Mouse (Mus musculus): ENCODE measurements around the gene Gtf2ird1.
"Not testable (repeated sequence)": the region's sequence is repeated elsewhere in the genome, so short reads cannot be mapped to it uniquely, and the experiment has no call there.

The Gtf2ird1 gene

DNA sequence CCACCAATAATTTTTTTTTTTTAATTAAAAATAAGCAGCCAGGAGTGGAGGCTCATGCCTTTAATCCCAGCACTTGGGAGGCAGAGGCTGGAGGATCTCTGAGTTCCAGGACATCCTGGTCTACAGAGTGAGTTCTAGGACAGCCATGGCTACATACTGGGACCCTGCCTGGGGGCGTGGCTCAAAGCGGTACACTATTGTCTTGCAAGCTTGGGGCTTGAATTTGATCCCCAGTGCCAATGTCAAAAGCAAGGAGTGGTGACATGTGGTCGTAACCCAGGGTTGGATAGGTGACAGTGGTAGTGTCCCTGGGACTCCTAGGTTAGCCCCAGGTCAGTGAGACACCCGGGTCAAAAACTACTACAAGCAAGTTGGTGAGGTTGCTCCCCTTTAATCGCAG lies 114.8 kb downstream of the Gtf2ird1 start:
- DNase-seq = no peak

DNA sequence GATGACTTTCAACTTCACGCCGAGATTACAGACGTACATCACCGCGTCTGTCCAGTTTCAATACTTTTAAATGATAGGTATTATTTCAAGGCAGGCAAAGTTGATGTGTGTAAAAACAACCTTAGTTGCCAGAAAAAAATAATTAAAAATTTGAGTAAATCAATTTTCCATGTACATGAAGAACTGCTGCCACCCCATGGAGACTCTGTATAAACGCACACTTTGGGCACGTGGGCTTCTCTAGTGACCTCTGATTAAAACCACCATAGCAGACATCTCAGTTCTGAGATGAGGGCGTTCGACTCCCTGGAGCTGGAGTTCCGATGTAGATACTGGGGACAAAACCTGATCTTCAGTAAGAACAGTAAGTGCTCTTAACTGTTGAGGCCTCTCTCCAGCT lies 115.2 kb downstream of the Gtf2ird1 start:
- DNase-seq = peak; percentile 46

DNA sequence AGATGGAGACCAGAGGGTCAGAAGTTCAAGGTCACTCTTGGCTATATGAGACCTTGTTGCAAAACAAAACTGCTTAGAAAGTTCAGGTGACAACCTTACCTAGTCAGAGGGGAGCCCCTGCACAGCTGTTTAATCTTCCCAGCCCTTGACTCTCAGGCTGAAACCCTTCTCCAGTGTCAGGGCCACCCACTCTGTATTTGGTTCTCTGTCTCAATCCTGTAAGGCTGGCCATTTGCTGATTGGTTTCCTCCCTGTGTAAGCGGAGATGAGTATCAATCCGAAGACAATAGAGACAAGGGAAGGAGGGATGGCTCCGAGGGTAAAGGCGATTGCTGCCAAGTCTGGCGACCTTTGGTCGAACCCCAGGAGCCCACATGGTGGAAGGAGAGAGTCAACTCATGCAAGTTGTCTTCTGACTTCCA lies 116.4 kb downstream of the Gtf2ird1 start:
- DNase-seq = no peak

DNA sequence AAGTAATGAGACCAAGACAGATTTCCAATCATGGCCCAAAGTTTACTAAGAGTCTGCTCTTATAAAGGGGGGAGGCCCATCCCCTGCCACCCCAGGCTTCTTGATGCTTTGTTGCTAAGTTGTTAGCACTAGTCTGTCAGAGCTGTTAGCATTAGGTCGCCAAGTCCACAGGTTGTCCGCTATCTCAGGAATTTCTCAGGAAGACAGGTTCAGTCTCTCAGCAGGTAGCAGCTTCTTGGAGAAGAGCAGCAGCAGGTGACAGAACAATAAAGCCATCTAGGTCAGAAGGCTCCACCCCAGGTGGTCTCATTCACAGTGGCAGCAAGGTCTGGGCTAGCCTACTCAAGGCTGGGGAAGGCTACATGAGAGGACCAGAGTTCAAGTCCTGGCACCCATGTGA lies 119.5 kb downstream of the Gtf2ird1 start:
- not testable (repeated sequence) for DNase-seq

DNA sequence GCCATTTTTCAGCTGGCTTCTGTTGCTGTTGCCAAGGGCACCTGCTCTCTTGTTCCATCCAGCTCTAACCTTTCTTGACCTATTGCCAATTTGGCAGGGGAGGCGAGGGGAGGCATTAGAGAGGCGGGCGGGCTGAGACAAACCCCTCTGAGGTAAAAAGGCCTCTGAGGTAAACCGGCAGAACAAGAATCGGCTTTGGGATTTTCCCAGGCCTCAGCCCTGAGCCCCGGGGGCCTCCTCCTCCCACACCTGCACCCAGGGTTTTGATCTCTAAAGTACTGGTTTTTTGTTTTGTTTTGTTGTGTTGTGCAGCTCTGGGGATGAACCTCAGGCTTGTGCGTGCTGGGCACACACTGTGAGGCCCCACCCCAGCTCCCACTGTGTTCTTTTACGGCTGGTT lies 123.8 kb downstream of the Gtf2ird1 start:
- DNase-seq = peak; percentile 76

DNA sequence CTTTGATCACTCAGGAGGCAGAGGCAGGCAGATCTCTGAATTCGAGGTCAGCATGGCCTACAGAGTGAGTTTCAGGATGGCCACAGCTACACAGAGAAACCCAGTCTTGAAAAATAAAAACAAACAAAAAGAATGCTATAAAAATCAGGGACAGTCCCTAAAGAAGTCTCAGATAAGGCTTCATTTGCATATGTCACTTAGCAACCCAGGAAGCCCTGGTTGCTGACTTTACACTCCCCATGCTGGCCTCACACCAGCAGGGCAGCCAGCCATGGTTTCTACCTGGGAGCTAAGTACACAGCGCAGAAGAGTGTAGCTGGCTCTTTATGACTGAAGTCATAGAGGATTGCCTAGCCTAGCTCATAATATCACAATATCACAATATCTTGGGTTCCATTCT lies 126.4 kb downstream of the Gtf2ird1 start:
- DNase-seq = no peak

DNA sequence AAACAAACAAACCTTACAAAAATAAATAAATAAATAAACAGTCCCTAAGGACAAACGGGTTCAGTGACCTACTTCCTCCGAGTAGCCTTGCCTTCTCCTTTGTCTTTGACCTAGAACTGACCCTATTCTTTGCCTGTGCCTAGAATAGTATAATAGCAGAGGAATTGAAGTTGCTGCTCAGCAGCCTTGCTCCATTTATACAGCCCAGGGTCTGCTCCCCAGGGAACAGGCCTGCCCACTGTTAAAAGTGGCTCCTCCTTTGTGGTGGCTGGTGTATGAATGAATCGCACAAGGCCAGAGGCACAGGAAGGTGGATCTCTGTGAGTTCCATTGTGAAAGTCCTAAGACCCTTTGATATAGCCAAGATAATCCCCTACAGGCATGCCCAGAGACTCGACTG lies 127.2 kb downstream of the Gtf2ird1 start:
- DNase-seq = no peak

DNA sequence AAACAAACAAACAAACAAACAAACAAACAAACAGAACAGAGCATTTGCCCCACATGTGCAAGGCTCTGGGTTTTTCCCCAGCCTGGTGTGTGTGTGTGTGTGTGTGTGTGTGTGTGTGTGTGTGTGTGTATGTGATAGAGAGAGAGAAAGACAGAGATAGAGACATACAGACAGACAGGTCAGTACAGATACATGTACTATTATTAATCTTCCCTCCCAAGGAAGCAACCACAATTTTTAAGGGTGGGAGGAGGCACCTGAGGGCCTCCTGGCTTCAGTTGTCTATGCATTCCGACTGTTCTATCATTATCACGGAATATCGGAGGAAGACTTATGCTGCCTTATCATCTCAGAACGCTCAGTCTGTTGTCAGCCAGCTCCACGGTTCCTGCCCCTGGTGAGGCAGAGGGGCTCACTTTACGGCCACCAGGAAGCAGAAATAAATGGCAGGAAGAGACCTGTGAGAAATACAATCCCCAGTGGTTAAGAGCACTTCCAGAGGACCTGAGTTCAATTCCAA lies 128.0 kb downstream of the Gtf2ird1 start:
- DNase-seq = no peak

DNA sequence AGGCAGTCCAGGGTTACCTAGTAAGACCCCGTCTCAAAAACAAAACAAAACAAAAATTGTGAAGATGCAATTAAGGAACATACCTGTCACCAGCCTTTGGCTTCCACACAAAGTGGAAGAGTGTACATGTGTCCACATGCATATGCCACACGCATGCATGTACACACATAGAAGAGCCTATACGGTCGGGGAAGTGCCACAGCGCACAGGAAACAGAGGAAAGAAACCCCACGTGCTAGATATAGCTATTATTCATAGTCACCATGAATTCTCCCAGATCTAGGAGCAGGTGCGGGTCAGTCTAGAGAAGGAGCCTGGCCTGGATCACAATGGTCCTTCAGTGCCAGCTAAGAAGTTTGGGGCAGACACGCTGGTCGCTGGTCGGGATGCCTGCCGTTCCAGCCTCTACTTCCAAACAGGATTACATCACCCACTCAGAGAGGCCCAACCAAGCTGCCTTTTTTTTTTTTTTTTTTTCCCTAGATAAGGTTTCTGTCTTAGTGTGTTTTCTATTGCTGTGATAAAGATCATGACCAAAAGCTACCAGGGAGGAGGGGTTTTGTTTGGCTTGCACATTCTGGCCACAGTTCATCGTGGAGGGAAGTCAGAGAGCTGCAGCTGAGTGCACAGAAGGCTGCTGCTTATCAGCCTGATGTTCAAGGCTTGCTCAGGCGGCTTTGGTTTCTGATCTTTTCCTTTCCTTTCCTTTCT lies 130.5 kb downstream of the Gtf2ird1 start:
- peak; percentile 40 for DNase-seq

DNA sequence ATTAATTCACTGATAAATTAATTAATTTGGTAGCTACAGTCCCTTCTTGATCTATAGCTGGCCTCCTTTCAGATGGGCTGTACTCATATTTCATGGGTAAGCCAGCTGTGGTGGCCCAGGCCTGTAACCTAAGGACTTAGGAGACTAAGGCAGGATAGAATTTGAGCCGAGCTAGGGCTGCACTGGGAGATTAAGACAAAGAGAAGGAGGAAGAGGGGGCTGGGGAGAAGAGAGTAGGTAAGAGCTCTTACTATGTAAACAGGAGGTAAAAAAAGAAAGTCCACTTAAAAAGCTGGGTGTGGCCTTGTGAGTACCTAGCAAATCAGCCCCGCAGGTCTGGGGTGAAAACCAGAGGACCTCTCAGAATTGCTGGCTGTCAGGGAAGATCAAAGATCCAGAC lies 132.6 kb downstream of the Gtf2ird1 start:
- DNase-seq = no peak

DNA sequence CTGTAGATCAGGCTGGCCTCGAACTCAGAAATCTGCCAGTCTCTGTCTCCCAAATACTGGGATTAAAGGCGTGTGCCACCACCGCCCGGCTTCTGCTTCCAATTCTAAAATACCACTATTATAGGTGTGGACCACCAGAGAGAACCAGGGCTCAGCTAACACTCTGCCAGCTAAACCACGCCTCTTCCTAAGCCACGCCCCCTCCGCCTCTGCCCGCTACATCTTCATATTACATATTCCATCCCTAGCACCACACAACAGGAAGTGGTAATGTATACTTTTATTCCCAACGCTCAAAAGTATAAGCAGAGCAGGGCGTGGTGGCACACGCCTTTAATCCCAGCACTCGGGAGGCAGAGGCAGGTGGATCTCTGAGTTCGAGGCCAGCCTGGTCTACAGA lies 133.2 kb downstream of the Gtf2ird1 start:
- DNase-seq = peak; percentile 58

DNA sequence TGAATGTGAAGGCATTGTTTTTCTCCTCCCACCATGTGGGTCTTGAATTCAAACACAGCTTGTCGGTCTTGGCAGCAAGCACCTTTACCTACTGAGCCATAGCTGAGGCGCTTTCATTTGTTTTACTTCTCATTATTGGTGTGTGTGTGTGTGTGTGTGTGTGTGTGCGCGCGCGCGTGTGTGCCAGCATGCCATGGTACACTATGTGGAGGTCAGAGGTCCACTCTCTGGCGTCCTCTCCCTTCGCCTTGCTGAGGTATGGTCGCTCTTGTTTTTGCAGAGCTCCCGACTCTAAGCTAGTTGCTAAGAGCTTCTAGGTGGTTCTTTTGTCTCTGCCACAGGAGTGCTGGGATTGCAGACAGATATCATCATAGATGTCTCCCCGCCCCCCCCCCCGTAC lies 134.2 kb downstream of the Gtf2ird1 start:
- DNase-seq = no peak

DNA sequence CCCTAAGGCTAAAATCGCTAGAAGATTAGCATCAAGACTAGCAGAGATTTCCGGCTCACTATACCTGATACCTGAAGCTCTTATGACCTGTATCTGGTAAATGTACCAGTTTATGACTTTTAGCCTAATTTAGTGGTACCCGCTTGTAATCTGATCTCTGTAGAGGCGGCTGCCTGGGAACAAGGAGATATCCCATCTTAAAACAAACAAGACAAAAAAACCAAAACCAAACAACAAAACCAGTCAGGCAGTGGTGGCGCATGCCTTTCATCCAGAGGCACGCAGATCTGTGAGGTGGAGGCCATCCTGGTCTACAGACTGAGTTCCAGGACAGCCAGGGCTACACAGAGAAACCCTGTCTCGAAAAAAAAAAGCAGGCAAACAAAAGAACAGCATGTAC lies 134.8 kb downstream of the Gtf2ird1 start:
- no peak for DNase-seq

DNA sequence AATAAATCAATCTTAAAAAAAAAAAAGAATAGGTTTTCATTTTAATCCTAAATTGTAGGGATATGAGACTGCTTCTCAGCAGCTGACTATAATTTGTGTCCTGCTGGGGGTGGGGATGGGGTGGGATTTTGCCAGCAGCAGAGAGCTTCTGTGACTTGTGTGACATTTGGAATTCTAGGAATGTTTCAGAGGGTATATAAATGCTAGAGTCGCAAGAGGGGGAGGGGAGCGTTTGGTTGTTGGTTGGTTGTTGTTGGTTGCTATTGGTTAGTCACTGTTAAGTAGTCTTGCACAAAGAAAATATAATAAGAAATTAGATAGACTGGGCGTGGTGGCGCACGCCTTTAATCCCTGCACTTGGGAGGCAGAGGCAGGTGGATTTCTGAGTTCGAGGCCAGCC lies 137.6 kb downstream of the Gtf2ird1 start:
- DNase-seq = no peak

DNA sequence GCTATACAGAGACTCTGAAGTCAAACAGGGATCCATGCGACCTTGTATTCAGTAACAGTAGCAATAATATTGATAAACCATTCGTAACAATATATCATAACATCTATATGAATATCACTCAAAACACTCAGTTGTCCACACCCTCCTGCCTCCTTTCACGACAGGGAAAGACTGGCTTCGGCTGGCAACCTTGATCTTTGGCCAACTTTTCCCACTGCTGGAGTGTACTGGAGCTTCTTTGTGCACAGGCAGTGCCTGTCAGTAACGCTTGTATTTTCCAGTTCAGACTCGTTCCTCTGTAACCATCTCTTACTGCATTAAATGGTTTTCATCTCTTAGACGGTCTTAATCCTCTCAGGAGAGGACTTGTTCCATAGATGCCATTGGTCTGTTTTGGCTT lies 139.8 kb downstream of the Gtf2ird1 start:
- no peak for DNase-seq

DNA sequence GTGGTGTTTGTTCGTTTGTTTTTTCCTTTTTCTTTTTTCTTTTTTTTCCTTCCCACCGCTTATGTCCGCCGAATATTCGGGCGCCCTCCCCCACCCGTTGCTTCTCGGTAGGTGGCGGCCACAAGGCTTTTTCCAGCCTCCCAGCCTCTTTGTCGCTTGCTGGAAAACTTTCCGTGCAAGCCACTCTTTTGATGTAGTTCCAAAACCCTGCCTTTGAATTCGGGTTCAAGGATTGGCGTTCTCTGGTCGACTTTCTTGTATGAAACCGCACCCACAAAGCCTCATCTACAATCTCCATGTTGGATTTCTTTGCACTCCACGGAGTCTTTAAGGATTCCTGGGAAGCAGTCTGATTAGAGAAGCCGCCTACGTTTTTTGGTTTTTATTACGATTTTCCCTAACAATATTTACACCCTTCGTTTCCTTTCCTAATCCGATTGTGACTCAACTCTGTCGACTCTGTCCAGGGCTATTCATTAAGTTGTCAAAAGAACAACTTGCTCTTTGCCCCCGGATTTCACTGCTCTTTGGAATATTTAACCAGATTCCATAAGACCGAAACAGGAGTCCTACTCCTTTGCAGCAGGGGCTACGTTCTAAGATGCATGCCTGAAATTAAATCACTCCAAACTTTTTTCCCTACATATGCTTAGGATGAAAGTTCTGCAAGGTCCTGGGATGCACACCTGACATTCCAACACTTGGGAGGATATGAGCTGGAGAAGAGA lies 140.7 kb downstream of the Gtf2ird1 start:
- DNase-seq = peak; percentile 50

DNA sequence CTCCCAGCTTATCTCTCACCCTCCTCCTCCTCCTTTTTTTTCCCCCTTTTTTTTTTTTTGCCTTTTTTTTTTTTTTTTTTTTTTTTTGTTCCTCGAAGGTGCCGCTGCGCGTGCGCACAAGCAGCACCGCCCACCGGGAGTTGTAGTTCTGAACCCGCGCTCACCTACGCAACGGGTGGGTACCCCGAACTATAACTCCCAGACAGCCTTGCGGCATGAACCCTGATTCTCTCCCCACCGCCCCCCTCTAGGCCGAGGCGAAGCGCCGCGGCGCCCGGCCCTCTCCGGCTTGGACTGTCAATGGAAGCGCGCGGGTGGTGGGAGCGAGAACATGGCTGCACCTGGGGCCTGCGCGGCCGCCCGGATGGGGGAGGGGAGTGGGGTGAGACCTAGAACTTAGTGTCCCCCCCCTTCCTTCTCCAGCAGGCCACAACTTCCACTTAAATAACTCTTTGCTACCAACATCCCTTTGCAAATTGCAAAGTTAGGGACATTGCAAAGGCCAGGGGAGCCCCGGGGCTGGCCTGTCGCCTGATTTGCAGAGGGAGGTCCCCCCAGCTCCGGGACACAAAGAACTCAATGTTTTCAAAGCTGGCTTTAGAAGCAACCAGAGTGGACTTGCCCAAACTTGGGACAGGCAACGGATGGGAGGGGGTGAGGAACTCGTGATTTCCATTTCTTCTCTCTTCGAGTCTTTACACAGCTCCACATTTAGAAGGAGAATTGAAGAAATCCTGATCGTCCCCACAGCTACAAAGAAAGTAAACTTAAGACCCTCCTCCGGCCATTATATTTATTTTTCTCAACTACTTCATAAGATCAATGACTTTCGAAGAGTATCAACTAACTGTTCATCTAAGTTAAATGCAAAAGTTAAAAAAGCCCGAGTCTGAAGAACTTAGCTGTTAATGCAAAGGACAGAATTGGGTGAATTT lies 141.6 kb downstream of the Gtf2ird1 start, which contains the start of gene Gtf2i:
TSS of gene Gtf2i (minus strand) at position 73 of the 935 bp plus-strand sequence.
- peak; percentile 94 for DNase-seq

DNA sequence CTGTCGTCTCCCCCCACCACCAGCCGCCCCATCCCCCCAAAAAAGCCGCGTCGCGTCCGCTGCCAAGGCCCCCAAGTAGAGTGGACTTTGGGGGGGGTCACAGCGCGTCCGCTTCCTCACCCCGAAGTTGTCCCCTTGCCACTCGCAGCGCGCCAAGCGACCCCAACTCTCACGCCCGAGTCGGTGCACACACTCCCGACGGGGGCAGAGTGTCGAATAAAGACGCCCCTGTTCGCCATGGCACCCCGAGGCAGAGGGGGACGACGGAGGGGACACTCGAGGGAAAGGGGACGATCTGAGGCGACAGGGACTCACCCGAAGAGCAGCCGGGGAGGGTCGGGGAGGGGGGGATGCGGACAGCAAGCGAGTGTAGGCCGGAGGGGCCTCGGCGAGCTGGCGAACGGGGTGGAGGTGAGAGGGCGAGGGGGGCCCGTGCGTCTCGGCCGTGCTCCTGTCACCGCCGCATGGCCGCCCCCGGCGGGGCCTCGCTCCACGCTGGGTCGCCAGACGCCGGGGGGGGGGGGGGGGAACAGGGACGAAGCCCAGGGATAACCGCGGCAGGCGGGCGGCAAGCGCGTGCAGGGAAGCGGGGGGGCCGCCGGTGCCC lies 142.3 kb downstream of the Gtf2ird1 start:
- no peak for DNase-seq

DNA sequence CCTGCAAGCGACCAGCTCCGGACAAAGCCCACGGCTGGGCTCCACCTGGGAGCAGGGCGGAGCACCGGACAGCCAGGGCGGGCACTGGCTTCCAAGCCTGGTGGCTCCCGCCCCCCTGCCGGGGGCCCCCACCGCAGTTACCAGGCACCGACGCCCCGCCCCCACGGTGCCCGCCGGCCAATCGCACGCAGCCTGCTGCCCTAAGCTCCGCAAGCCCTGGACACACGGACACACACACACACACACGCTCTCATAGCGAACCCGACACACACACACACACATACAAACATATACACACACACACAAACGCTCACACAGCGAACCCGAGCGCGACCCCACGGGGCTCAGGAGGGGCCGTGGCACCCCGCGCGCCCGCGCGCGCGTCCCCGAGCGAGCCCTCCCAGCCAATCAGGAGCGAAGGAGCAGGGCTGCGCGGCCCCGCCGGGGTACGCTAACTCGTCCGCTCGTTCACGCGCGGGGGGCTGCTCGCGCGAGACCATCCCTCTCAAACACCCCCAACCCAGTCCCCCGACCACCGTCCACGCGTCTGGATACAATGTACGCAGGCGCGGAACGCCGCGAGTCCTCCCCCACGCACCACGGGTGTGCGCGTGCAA lies 143.0 kb downstream of the Gtf2ird1 start:
- peak; percentile 95 for DNase-seq

DNA sequence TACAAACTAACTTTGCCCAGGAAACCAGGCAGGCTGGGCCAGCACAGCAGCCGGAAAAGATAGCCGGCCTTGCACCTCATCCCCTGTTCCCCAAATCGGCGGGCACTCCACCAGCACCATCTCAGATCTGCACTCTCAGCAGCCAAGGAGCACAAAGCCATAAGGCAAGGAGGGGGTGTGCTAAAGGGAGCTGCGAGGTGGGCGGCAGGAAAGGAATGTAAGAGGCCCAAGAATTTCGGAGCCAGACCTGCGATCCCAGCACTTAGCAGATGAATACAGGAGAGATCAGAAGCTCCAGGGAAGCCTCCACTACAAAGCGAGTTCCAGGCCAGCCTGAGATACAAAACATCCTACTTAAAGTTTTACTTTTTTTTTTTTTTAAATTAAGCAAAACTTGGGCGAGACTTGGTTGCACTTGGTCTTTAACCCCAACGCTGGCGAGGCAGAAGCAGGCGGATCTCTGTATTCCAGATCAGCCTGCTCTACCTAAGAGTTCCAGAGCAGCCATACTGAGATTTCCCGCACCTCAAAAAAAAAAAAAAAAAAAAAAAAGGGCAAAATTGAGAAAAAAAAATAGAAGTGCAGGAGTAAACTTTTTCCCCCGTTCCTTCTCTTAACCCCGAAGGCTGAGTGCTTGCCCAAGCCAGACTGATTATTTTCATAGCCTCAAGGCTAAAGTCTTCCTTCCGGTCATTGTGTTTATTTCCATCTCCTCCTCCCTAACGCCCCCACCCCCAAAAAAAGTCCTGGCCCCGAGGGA lies 143.6 kb downstream of the Gtf2ird1 start:
- peak; percentile 40 for DNase-seq

DNA sequence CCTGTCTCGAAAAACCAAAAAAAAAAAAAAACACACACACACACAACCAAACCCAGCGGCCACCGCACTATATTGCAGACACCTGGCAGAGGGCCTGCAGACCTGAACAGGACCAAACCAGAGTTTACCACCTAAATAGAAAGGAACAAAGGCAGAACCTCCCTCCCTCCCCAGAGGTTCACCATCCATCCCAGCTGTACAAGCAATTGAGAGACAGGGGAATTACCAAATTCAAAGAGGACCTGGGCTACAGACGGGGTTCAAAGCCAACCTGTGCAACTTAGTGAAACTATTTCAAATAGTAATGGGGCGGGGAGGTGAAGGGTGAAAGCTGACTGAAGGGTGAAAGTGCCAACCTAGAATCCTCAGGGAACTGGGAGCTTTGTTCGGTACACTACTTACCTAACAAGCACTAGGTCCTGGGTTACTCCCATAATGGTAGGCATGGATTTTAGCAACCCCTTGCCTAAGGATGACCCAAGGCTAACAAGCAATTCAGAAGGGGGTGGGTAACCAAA lies 144.6 kb downstream of the Gtf2ird1 start:
- DNase-seq = no peak

All from thymus, postnatal 14 days (tissue).